Mouse (Mus musculus): Measurements from ENCODE around the gene Alox5.

GRCm38 (mm10) chr6:116401746-116402423 is 59.1 kb downstream of the Alox5 start:
- TF ChIP-seq POLR2A (IDR thresholded peaks at IDR 0.05; ENCODE audit: low read depth, low read length) = no peak
- TF ChIP-seq NRF1 (IDR thresholded peaks at IDR 0.05; ENCODE audit: low read depth, low read length) = no peak
- TF ChIP-seq HCFC1 (IDR thresholded peaks at IDR 0.05; ENCODE audit: low read depth, low read length) = no peak
- no peak for TF ChIP-seq USF1 (IDR thresholded peaks at IDR 0.05; ENCODE audit: low read depth, low read length)
- TF ChIP-seq MAFK (IDR thresholded peaks at IDR 0.05; ENCODE audit: insufficient replicate concordance, low read length) = no peak
- no peak for TF ChIP-seq PAX5 (IDR thresholded peaks at IDR 0.05; ENCODE audit: low read length)
- no peak for TF ChIP-seq CTCF (conservative IDR thresholded peaks at IDR 0.05 in 1 of 2, IDR thresholded peaks at IDR 0.05 in 1 of 2; ENCODE audit: low read depth in 2 of 2, low read length in 2 of 2)
- TF ChIP-seq BHLHE40 (IDR thresholded peaks at IDR 0.05; ENCODE audit: low read depth, low read length) = no peak
- no peak for TF ChIP-seq CHD2 (IDR thresholded peaks at IDR 0.05; ENCODE audit: low read length)
- no peak for TF ChIP-seq TCF12 (IDR thresholded peaks at IDR 0.05; ENCODE audit: low read depth, low read length)
- TF ChIP-seq EP300 (IDR thresholded peaks at IDR 0.05; ENCODE audit: low read length) = no peak
- TF ChIP-seq MAZ (IDR thresholded peaks at IDR 0.05; ENCODE audit: low read depth, low read length) = no peak
- no peak for TF ChIP-seq UBTF (IDR thresholded peaks at IDR 0.05; ENCODE audit: low read depth, low read length)

Measured in CH12.LX (cell line).